Mouse (Mus musculus) liver, embryonic 13.5 days (tissue): ENCODE measurements around the gene Map6. TPM values are rescaled to one million over a fixed set of nuclear protein-coding genes. Genes with fewer than 3 reads are reported as not detected.

Source experiments
- ATAC-seq: fragments of 200-750 bp; cut with Nextera tagmentation; 2 replicates; pipeline ENCODE4 v1.8.0; 2017; ENCODE audit warnings: low read depth, mild to moderate bottlenecking, moderate number of reproducible peaks, moderate library complexity
- DNase-seq: peaks from one replicate; pipeline ENCODE4 v3.0.0; 2022
- H3K27ac ChIP-seq: fragments of 300-500 bp; sonication (generic); 2 replicates; pipeline ENCODE4 v1.5.1; 2015; ENCODE audit warnings: moderate library complexity, mild to moderate bottlenecking, inconsistent platforms
- H3K27me3 ChIP-seq: fragments of 300-500 bp; sonication (generic); 2 replicates; pipeline ENCODE4 v1.6.1; 2015; ENCODE audit warnings: mild to moderate bottlenecking, inconsistent platforms
- H3K36me3 ChIP-seq: fragments of 300-500 bp; sonication (generic); 2 replicates; pipeline ENCODE4 v1.6.1; 2015; ENCODE audit warnings: mild to moderate bottlenecking, inconsistent platforms
- H3K4me1 ChIP-seq: fragments of 300-500 bp; sonication (generic); replicated peaks from 2 replicates; pipeline ENCODE4 v1.6.1; 2015; ENCODE audit warnings: inconsistent platforms
- H3K4me2 ChIP-seq: fragments of 300-500 bp; sonication (generic); 2 replicates; pipeline ENCODE4 v1.6.1; 2015; ENCODE audit warnings: inconsistent platforms, mild to moderate bottlenecking, moderate library complexity
- H3K4me3 ChIP-seq: fragments of 300-500 bp; sonication (generic); replicated peaks from 2 replicates; pipeline ENCODE4 v1.5.1; 2015; ENCODE audit warnings: mild to moderate bottlenecking, inconsistent platforms
- H3K9ac ChIP-seq: fragments of 300-500 bp; sonication (generic); 2 replicates; pipeline ENCODE4 v1.6.1; 2015; ENCODE audit warnings: mild to moderate bottlenecking, inconsistent platforms
- H3K9me3 ChIP-seq: fragments of 300-500 bp; sonication (generic); replicated peaks from 2 replicates; pipeline ENCODE4 v1.6.1; 2016; ENCODE audit warnings: inconsistent platforms
- WGBS: fragments of 180-500 bp; shearing (Covaris S2); methylation state at CpG from one replicate; pipeline ENCODE4 v1.1.7; 2015; ENCODE audit not compliant: insufficient replicate concordance; 5-methylcytosine and 5-hydroxymethylcytosine counted together
- polyA plus RNA-seq: library from polyadenylated mRNA; unstranded; fragments of >200 nt; fragmentation: Nextera tagmentation; extraction: Ambion mirVana; gene quantifications from 2 replicates; pipeline ENCODE4 v1.2.1, GENCODE M21; 2015

Map6 gene
- polyA plus RNA-seq, 1 experiment from 2014 or later = 0.10 TPM

- no peak for DNase-seq
These were observed 2.6 kb upstream of the Map6 start for GRCm38 (mm10) chr7:99264597-99264996.

GRCm38 (mm10) chr7:99267897-99268505 lies 754 bp downstream of the Map6 start:
- WGBS = 1% methylated on average over 59 of the region's 59 CpGs
- no peak overlapping the region for H3K9ac ChIP-seq
- ATAC-seq = no peak

More at GRCm38 (mm10) chr7:99264597-99264996, 2.6 kb upstream of the Map6 start:
- ATAC-seq = no peak
- H3K9ac ChIP-seq = no peak overlapping the region
- H3K36me3 ChIP-seq = no peaks in the 10 kb centered on the region
- peaks cover 17% of the 10 kb centered on the region for H3K4me1 ChIP-seq
- H3K27me3 ChIP-seq = peaks cover 58% of the 10 kb centered on the region
- H3K9me3 ChIP-seq = no peaks in the 10 kb centered on the region
- no peak overlapping the region for H3K4me3 ChIP-seq
- H3K27ac ChIP-seq = no peak overlapping the region
- H3K4me2 ChIP-seq = no peak overlapping the region

GRCm38 (mm10) chr7:99268506-99268900 lies 1.3 kb downstream of the Map6 start:
- H3K27me3 ChIP-seq = peaks cover 85% of the 10 kb centered on the region
- H3K4me1 ChIP-seq = peaks cover 17% of the 10 kb centered on the region
- no peak for DNase-seq
- no peak for ATAC-seq
- H3K4me3 ChIP-seq = peak overlapping the region; percentile 35
- no peak overlapping the region for H3K9ac ChIP-seq
- 3% methylated on average over 29 of the region's 29 CpGs for WGBS
- peak overlapping the region; percentile 52 for H3K4me2 ChIP-seq
- no peak overlapping the region for H3K27ac ChIP-seq
- H3K36me3 ChIP-seq = no peaks in the 10 kb centered on the region
- H3K9me3 ChIP-seq = no peaks in the 10 kb centered on the region

More at GRCm38 (mm10) chr7:99267897-99268505, 754 bp downstream of the Map6 start:
- Histone ChIP-seq H3K36me3 (no peaks in the 10 kb centered on the region), H3K27me3 (peaks cover 84% of the 10 kb centered on the region), H3K27ac (no peak overlapping the region), H3K4me1 (peaks cover 17% of the 10 kb centered on the region), H3K9me3 (no peaks in the 10 kb centered on the region), H3K4me3 (peak overlapping the region; percentile 35), H3K4me2 (peak overlapping the region; percentile 52)
- DNase-seq = no peak

- WGBS = 9% methylated on average over 42 of the region's 42 CpGs
- H3K9ac ChIP-seq = no peak overlapping the region
- peaks cover 86% of the 10 kb centered on the region for H3K27me3 ChIP-seq
- no peaks in the 10 kb centered on the region for H3K9me3 ChIP-seq
- no peaks in the 10 kb centered on the region for H3K36me3 ChIP-seq
- no peak overlapping the region for H3K27ac ChIP-seq
- 0 out of 2 replicates have a peak overlapping the region, but pooled peaks have one; percentile 35 for H3K4me3 ChIP-seq
- H3K4me1 ChIP-seq = peaks cover 17% of the 10 kb centered on the region
- H3K4me2 ChIP-seq = peak overlapping the region; percentile 52; the same call in 1 of the 2 replicates
- no peak for DNase-seq
- no peak for ATAC-seq
These were observed 2.0 kb downstream of the Map6 start for GRCm38 (mm10) chr7:99268951-99269945.

GRCm38 (mm10) chr7:99271630-99272029 lies 4.4 kb downstream of the Map6 start:
- no peak overlapping the region for H3K4me3 ChIP-seq
- H3K4me2 ChIP-seq = no peak overlapping the region
- peaks cover 17% of the 10 kb centered on the region for H3K4me1 ChIP-seq
- 48% methylated on average over 9 of the region's 9 CpGs for whole genome bisulfite sequencing
- no peak overlapping the region for H3K27ac ChIP-seq
- no peak for DNase-seq
- H3K9ac ChIP-seq = no peak overlapping the region
- peaks cover 75% of the 10 kb centered on the region for H3K27me3 ChIP-seq
- ATAC-seq = no peak
- H3K9me3 ChIP-seq = no peaks in the 10 kb centered on the region
- H3K36me3 ChIP-seq = no peaks in the 10 kb centered on the region

GRCm38 (mm10) chr7:99275131-99275530 lies 7.9 kb downstream of the Map6 start:
- H3K4me2 ChIP-seq = no peak overlapping the region
- WGBS = 51% methylated on average over 6 of the region's 6 CpGs
- no peak for ATAC-seq

GRCm38 (mm10) chr7:99276679-99277078 lies 9.4 kb downstream of the Map6 start:
- Histone ChIP-seq H3K9ac (no peak overlapping the region), H3K4me1 (no peaks in the 10 kb centered on the region), H3K4me3 (no peak overlapping the region), H3K27ac (no peak overlapping the region), H3K9me3 (no peaks in the 10 kb centered on the region), H3K4me2 (no peak overlapping the region), H3K27me3 (peaks cover 30% of the 10 kb centered on the region), H3K36me3 (no peaks in the 10 kb centered on the region)
- 54% methylated on average over 1 of the region's 1 CpGs for WGBS
- ATAC-seq (no peak), DNase-seq (no peak)

More at GRCm38 (mm10) chr7:99275131-99275530, 7.9 kb downstream of the Map6 start:
- H3K9me3 ChIP-seq = no peaks in the 10 kb centered on the region
- no peak overlapping the region for H3K27ac ChIP-seq
- H3K27me3 ChIP-seq = peaks cover 41% of the 10 kb centered on the region
- H3K9ac ChIP-seq = no peak overlapping the region
- no peak for DNase-seq
- H3K36me3 ChIP-seq = no peaks in the 10 kb centered on the region
- H3K4me3 ChIP-seq = no peak overlapping the region
- H3K4me1 ChIP-seq = no peaks in the 10 kb centered on the region

GRCm38 (mm10) chr7:99278309-99278708 lies 11.1 kb downstream of the Map6 start:
- no peak overlapping the region for H3K27ac ChIP-seq
- peaks cover 20% of the 10 kb centered on the region for H3K27me3 ChIP-seq
- H3K36me3 ChIP-seq = no peaks in the 10 kb centered on the region
- WGBS = 67% methylated on average over 8 of the region's 8 CpGs
- no peak overlapping the region for H3K4me3 ChIP-seq
- no peak for DNase-seq
- no peak overlapping the region for H3K4me2 ChIP-seq
- no peaks in the 10 kb centered on the region for H3K4me1 ChIP-seq
- H3K9ac ChIP-seq = no peak overlapping the region
- ATAC-seq = no peak
- H3K9me3 ChIP-seq = no peaks in the 10 kb centered on the region

GRCm38 (mm10) chr7:99279586-99279985 lies 12.3 kb downstream of the Map6 start:
- ATAC-seq = no peak
- H3K36me3 ChIP-seq = no peaks in the 10 kb centered on the region
- H3K4me1 ChIP-seq = no peaks in the 10 kb centered on the region
- 57% methylated on average over 8 of the region's 8 CpGs for WGBS
- H3K9ac ChIP-seq = no peak overlapping the region
- peaks cover 15% of the 10 kb centered on the region for H3K27me3 ChIP-seq
- no peak overlapping the region for H3K4me3 ChIP-seq
- DNase-seq = no peak
- H3K9me3 ChIP-seq = no peaks in the 10 kb centered on the region
- no peak overlapping the region for H3K27ac ChIP-seq
- no peak overlapping the region for H3K4me2 ChIP-seq

- Histone ChIP-seq H3K9ac (no peak overlapping the region), H3K9me3 (no peaks in the 10 kb centered on the region), H3K4me2 (no peak overlapping the region), H3K4me1 (no peaks in the 10 kb centered on the region), H3K27me3 (peaks cover 11% of the 10 kb centered on the region; the same call in 1 of the 2 replicates), H3K36me3 (no peaks in the 10 kb centered on the region), H3K4me3 (no peak overlapping the region), H3K27ac (no peak overlapping the region)
- ATAC-seq (no peak), DNase-seq (no peak)
- 59% methylated on average over 3 of the region's 3 CpGs for WGBS
These were observed 20.0 kb downstream of the Map6 start for GRCm38 (mm10) chr7:99287287-99287686.

- ATAC-seq (no peak), DNase-seq (no peak)
- H3K9me3 ChIP-seq = no peaks in the 10 kb centered on the region
- H3K27me3 ChIP-seq = peaks cover 11% of the 10 kb centered on the region; the same call in 1 of the 2 replicates
- no peak overlapping the region for H3K9ac ChIP-seq
- no peak overlapping the region for H3K4me2 ChIP-seq
- H3K4me1 ChIP-seq = no peaks in the 10 kb centered on the region
- no peak overlapping the region for H3K27ac ChIP-seq
- H3K4me3 ChIP-seq = no peak overlapping the region
- WGBS = 49% methylated on average over 8 of the region's 8 CpGs
- H3K36me3 ChIP-seq = no peaks in the 10 kb centered on the region
These were observed 22.8 kb downstream of the Map6 start for GRCm38 (mm10) chr7:99290008-99290407.
